Mouse (Mus musculus) kidney, embryonic 16.5 days (tissue): ENCODE results near the gene Gm6096. TPM values are rescaled to one million over a fixed set of nuclear protein-coding genes. Genes with fewer than 3 reads are reported as not detected.

Experiments
- ATAC-seq: fragments of 200-750 bp; cut with Nextera tagmentation; 2 replicates; pipeline ENCODE4 v1.8.0; 2017; ENCODE audit warnings: moderate TSS enrichment; ENCODE audit not compliant: low FRiP score, low TSS enrichment
- H3K27ac ChIP-seq: fragments of 300-500 bp; sonication (generic); 2 replicates; pipeline ENCODE4 v1.5.1; 2014; ENCODE audit warnings: low read length
- H3K27me3 ChIP-seq: fragments of 300-500 bp; sonication (generic); 2 replicates; pipeline ENCODE4 v1.6.1; 2014; ENCODE audit warnings: low read length, control low read depth, mixed read lengths; ENCODE audit not compliant: insufficient read depth
- H3K36me3 ChIP-seq: fragments of 300-500 bp; sonication (generic); 2 replicates; pipeline ENCODE4 v1.6.1; 2014; ENCODE audit warnings: low read length, control low read depth, mixed read lengths; ENCODE audit not compliant: insufficient read depth
- H3K4me1 ChIP-seq: fragments of 300-500 bp; sonication (generic); 2 replicates; pipeline ENCODE4 v1.6.1; 2014; ENCODE audit warnings: low read length, control low read depth, mixed read lengths; ENCODE audit not compliant: insufficient read depth
- H3K4me2 ChIP-seq: fragments of 300-500 bp; sonication (generic); replicated peaks from 2 replicates; pipeline ENCODE4 v1.6.1; 2014; ENCODE audit warnings: low read depth, low read length
- H3K4me3 ChIP-seq: fragments of 300-500 bp; sonication (generic); 2 replicates; pipeline ENCODE4 v1.5.1; 2014; ENCODE audit warnings: mild to moderate bottlenecking, low read length
- H3K9ac ChIP-seq: fragments of 300-500 bp; sonication (generic); replicated peaks from 2 replicates; pipeline ENCODE4 v1.6.1; 2014; ENCODE audit warnings: low read length
- H3K9me3 ChIP-seq: fragments of 300-500 bp; sonication (generic); 2 replicates; pipeline ENCODE4 v1.6.1; 2016; ENCODE audit warnings: low read length, control low read depth
- WGBS: fragments of 180-500 bp; shearing (Covaris S2); extraction: QIAGEN DNeasy Blood & Tissue Kit; methylation state at CpG from one replicate; pipeline ENCODE4 v1.1.7; 2014; 5-methylcytosine and 5-hydroxymethylcytosine counted together
- polyA plus RNA-seq: library from polyadenylated mRNA; unstranded; fragments of >200 nt; fragmentation: Nextera tagmentation; extraction: Ambion mirVana; gene quantifications from 2 replicates; pipeline ENCODE4 v1.2.1, GENCODE M21; 2015

Gm6096 gene
- polyA plus RNA-seq, 1 experiment from 2014 or later: 0.45 TPM

GRCm38 (mm10) chr7:34257279-34257678 lies 6.4 kb downstream of the Gm6096 start:
- ATAC-seq: no peak
- Histone ChIP-seq H3K9me3 (no peaks in the 10 kb centered on the region), H3K27me3 (no peaks in the 10 kb centered on the region), H3K9ac (no peak overlapping the region), H3K27ac (no peak overlapping the region), H3K4me2 (no peak overlapping the region), H3K36me3 (peaks cover 60% of the 10 kb centered on the region), H3K4me1 (no peaks in the 10 kb centered on the region), H3K4me3 (no peak overlapping the region)
- 80% methylated on average over 9 of the region's 9 CpGs for WGBS

GRCm38 (mm10) chr7:34258407-34258806 lies 7.6 kb downstream of the Gm6096 start:
- WGBS: 86% methylated on average over 1 of the region's 1 CpGs
- Histone ChIP-seq H3K4me1 (no peaks in the 10 kb centered on the region), H3K27me3 (no peaks in the 10 kb centered on the region), H3K4me3 (no peak overlapping the region), H3K36me3 (peaks cover 65% of the 10 kb centered on the region), H3K4me2 (no peak overlapping the region), H3K9ac (no peak overlapping the region), H3K27ac (no peak overlapping the region), H3K9me3 (no peaks in the 10 kb centered on the region)
- no peak for ATAC-seq

- peaks cover 31% of the 10 kb centered on the region for H3K36me3 ChIP-seq
- WGBS: 77% methylated on average over 5 of the region's 5 CpGs
- H3K4me3 ChIP-seq: no peak overlapping the region
- H3K4me2 ChIP-seq: no peak overlapping the region
- no peaks in the 10 kb centered on the region for H3K27me3 ChIP-seq
- H3K4me1 ChIP-seq: no peaks in the 10 kb centered on the region; the same call in none of the 2 replicates
- no peak overlapping the region for H3K27ac ChIP-seq
- no peaks in the 10 kb centered on the region for H3K9me3 ChIP-seq
- H3K9ac ChIP-seq: no peak overlapping the region
- no peak for ATAC-seq
Observed at GRCm38 (mm10) chr7:34263437-34263836, 12.6 kb downstream of the Gm6096 start.

- H3K4me3 ChIP-seq: no peak overlapping the region
- no peaks in the 10 kb centered on the region for H3K9me3 ChIP-seq
- H3K36me3 ChIP-seq: peaks cover 23% of the 10 kb centered on the region
- H3K27me3 ChIP-seq: no peaks in the 10 kb centered on the region
- H3K4me1 ChIP-seq: peaks cover 2% of the 10 kb centered on the region
- ATAC-seq: peak; percentile 42; the same call in 1 of the 2 replicates
- WGBS: 61% methylated on average over 5 of the region's 5 CpGs
- no peak overlapping the region for H3K4me2 ChIP-seq
- no peak overlapping the region for H3K27ac ChIP-seq
- H3K9ac ChIP-seq: no peak overlapping the region
Observed at GRCm38 (mm10) chr7:34265876-34266346, 15.1 kb downstream of the Gm6096 start.

- H3K4me1 ChIP-seq: peaks cover 2% of the 10 kb centered on the region
- H3K4me2 ChIP-seq: no peak overlapping the region
- no peaks in the 10 kb centered on the region for H3K9me3 ChIP-seq
- no peak overlapping the region for H3K9ac ChIP-seq
- no peak for ATAC-seq
- H3K27me3 ChIP-seq: no peaks in the 10 kb centered on the region
- 0 out of 2 replicates have a peak overlapping the region, but pooled peaks have one; percentile 5 for H3K27ac ChIP-seq
- H3K36me3 ChIP-seq: peaks cover 21% of the 10 kb centered on the region
- no peak overlapping the region for H3K4me3 ChIP-seq
Observed at GRCm38 (mm10) chr7:34266421-34266820, 15.6 kb downstream of the Gm6096 start.

GRCm38 (mm10) chr7:34268463-34268862 lies 17.6 kb downstream of the Gm6096 start:
- 71% methylated on average over 1 of the region's 1 CpGs for WGBS
- H3K27me3 ChIP-seq: no peaks in the 10 kb centered on the region
- H3K4me3 ChIP-seq: no peak overlapping the region
- no peak for ATAC-seq
- peaks cover 2% of the 10 kb centered on the region for H3K4me1 ChIP-seq
- 0 out of 2 replicates have a peak overlapping the region, but pooled peaks have one; percentile 27 for H3K27ac ChIP-seq
- H3K9ac ChIP-seq: no peak overlapping the region
- no peak overlapping the region for H3K4me2 ChIP-seq
- H3K36me3 ChIP-seq: 0 out of 2 replicates have a peak, but pooled peaks cover 1% of the 10 kb centered on the region
- H3K9me3 ChIP-seq: no peaks in the 10 kb centered on the region

GRCm38 (mm10) chr7:34272465-34272864 lies 21.6 kb downstream of the Gm6096 start:
- peaks cover 11% of the 10 kb centered on the region; the same call in 1 of the 2 replicates for H3K36me3 ChIP-seq
- no peak overlapping the region for H3K4me2 ChIP-seq
- H3K9ac ChIP-seq: no peak overlapping the region
- H3K27me3 ChIP-seq: no peaks in the 10 kb centered on the region
- H3K27ac ChIP-seq: no peak overlapping the region
- H3K4me1 ChIP-seq: 0 out of 2 replicates have a peak, but pooled peaks cover 2% of the 10 kb centered on the region
- no peak overlapping the region for H3K4me3 ChIP-seq
- ATAC-seq: no peak
- no peaks in the 10 kb centered on the region for H3K9me3 ChIP-seq
- WGBS: 68% methylated on average over 4 of the region's 4 CpGs

- Histone ChIP-seq H3K36me3 (peaks cover 13% of the 10 kb centered on the region; the same call in 1 of the 2 replicates), H3K4me1 (no peaks in the 10 kb centered on the region), H3K4me2 (no peak overlapping the region), H3K27me3 (no peaks in the 10 kb centered on the region), H3K9me3 (no peaks in the 10 kb centered on the region), H3K4me3 (no peak overlapping the region), H3K9ac (no peak overlapping the region), H3K27ac (no peak overlapping the region)
- no peak for ATAC-seq
- 95% methylated on average over 3 of the region's 3 CpGs for WGBS
Observed at GRCm38 (mm10) chr7:34276066-34276465, 25.2 kb downstream of the Gm6096 start.

- no peak overlapping the region for H3K9ac ChIP-seq
- H3K27me3 ChIP-seq: no peaks in the 10 kb centered on the region
- peaks cover 13% of the 10 kb centered on the region; the same call in 1 of the 2 replicates for H3K36me3 ChIP-seq
- no peak overlapping the region for H3K27ac ChIP-seq
- no peak overlapping the region for H3K4me2 ChIP-seq
- no peak overlapping the region for H3K4me3 ChIP-seq
- H3K4me1 ChIP-seq: no peaks in the 10 kb centered on the region
- ATAC-seq: no peak
- 97% methylated on average over 2 of the region's 2 CpGs for WGBS
- H3K9me3 ChIP-seq: no peaks in the 10 kb centered on the region
Observed at GRCm38 (mm10) chr7:34277656-34278055, 26.8 kb downstream of the Gm6096 start.

- H3K4me3 ChIP-seq: no peak overlapping the region
- H3K9ac ChIP-seq: no peak overlapping the region
- H3K9me3 ChIP-seq: no peaks in the 10 kb centered on the region
- 0 out of 2 replicates have a peak, but pooled peaks cover under 1% of the 10 kb centered on the region for H3K36me3 ChIP-seq
- peak overlapping the region; percentile 68; the same call in 1 of the 2 replicates for H3K27ac ChIP-seq
- no peaks in the 10 kb centered on the region for H3K27me3 ChIP-seq
- H3K4me1 ChIP-seq: no peaks in the 10 kb centered on the region
- ATAC-seq: no peak
- no peak overlapping the region for H3K4me2 ChIP-seq
Observed at GRCm38 (mm10) chr7:34290450-34291151, 39.8 kb downstream of the Gm6096 start.
